Mouse (Mus musculus): ENCODE data around the gene Clint1.

DNA sequence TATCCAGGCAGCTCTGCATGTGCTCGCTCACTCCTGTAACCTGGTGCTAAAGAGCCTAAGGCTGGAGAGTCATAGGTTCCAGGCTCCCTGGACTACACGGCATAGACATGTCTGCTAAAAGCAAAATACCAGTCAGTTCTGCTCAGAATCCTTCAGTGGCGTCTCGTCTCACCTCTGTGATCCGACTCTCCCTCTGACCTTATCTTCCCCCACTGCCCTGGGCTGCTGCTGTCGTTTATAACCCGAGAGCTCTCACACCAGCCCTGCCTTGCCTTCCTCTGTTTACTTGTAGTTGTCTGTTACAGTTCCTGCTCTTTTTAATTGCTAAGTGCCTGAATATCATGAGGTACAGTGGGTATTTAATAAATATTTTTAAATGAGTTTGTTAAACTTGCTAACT lies 9.5 kb downstream of the Clint1 start:
- TF ChIP-seq CTCF (IDR thresholded peaks at IDR 0.05; ENCODE audit: extremely low read depth, insufficient read length, insufficient replicate concordance, low read depth, low read length) (no peak), POLR2A (IDR thresholded peaks at IDR 0.05; ENCODE audit: low read depth, low read length) (no peak)

Measured in small intestine, adult 2 months (tissue).